Mouse (Mus musculus) kidney, postnatal 0 days (tissue): ENCODE measurements at regions not wholly inside any gene's neighbourhood (a gene's known extent, or its start where the extent isn't known, plus 50 kb on each side); places are given as distances from the start of the nearest gene placed in this dataset.

Source experiments
- ATAC-seq: fragments of 200-750 bp; cut with Nextera tagmentation; replicated peaks from 2 replicates; pipeline ENCODE4 v1.8.0; 2017; ENCODE audit warnings: low read depth, moderate number of reproducible peaks, moderate TSS enrichment, moderate library complexity; ENCODE audit not compliant: low FRiP score
- DNase-seq: peaks from one replicate; pipeline ENCODE4 v3.0.0-alpha.2; 2016; ENCODE audit warnings: low spot score
- H3K27ac ChIP-seq: fragments of 300-500 bp; sonication (generic); 2 replicates; pipeline ENCODE4 v1.5.1; 2014; ENCODE audit warnings: mild to moderate bottlenecking
- H3K27me3 ChIP-seq: fragments of 300-500 bp; sonication (generic); 2 replicates; pipeline ENCODE4 v1.6.1; 2014; ENCODE audit warnings: low read length, mixed read lengths; ENCODE audit not compliant: insufficient read depth
- H3K36me3 ChIP-seq: fragments of 300-500 bp; sonication (generic); 2 replicates; pipeline ENCODE4 v1.6.1; 2014; ENCODE audit warnings: low read length, mixed read lengths; ENCODE audit not compliant: insufficient read depth
- H3K4me1 ChIP-seq: fragments of 300-500 bp; sonication (generic); replicated peaks from 2 replicates; pipeline ENCODE4 v1.6.1; 2014; ENCODE audit warnings: antibody characterized with exemption, low read length, mixed read lengths; ENCODE audit not compliant: insufficient read depth
- H3K4me2 ChIP-seq: fragments of 300-500 bp; sonication (generic); 2 replicates; pipeline ENCODE4 v1.6.1; 2014; ENCODE audit warnings: mild to moderate bottlenecking, low read length, moderate library complexity, mixed read lengths
- H3K4me3 ChIP-seq: fragments of 300-500 bp; sonication (generic); replicated peaks from 2 replicates; pipeline ENCODE4 v1.5.1; 2014; ENCODE audit warnings: low read depth, low read length
- H3K9ac ChIP-seq: fragments of 300-500 bp; sonication (generic); 2 replicates; pipeline ENCODE4 v1.6.1; 2014; ENCODE audit warnings: low read depth, low read length
- H3K9me3 ChIP-seq: fragments of 300-500 bp; sonication (generic); replicated peaks from 2 replicates; pipeline ENCODE4 v1.6.1; 2016; ENCODE audit warnings: low read length, inconsistent platforms, mixed read lengths
- CTCF ChIP-seq: IDR thresholded peaks from 2 replicates; pipeline ENCODE4 v1.5.1; 2016; ENCODE audit warnings: antibody characterized with exemption, low read depth, mild to moderate bottlenecking, moderate library complexity
- WGBS: fragments of 180-500 bp; shearing (Covaris S2); extraction: QIAGEN DNeasy Blood & Tissue Kit; methylation state at CpG from one replicate; pipeline ENCODE4 v1.1.7; 2014; 5-methylcytosine and 5-hydroxymethylcytosine counted together

- Histone ChIP-seq H3K27ac (no peak overlapping the region), H3K4me3 (no peak overlapping the region), H3K9me3 (no peaks in the 10 kb centered on the region), H3K9ac (no peak overlapping the region), H3K4me1 (0 out of 2 replicates have a peak, but pooled peaks cover 7% of the 10 kb centered on the region), H3K36me3 (no peaks in the 10 kb centered on the region), H3K4me2 (no peak overlapping the region), H3K27me3 (no peaks in the 10 kb centered on the region)
- no peak for ATAC-seq
- no peak for DNase-seq
- 60% methylated on average over 7 of the region's 7 CpGs for WGBS
- TF ChIP-seq CTCF = no peak
Measured at GRCm38 (mm10) chr1:88996657-88997056, 73.6 kb upstream of the Sh3bp4 start.

GRCm38 (mm10) chr1:88997847-88998246 is 72.4 kb upstream of the Sh3bp4 start:
- ATAC-seq = no peak
- Histone ChIP-seq H3K36me3 (no peaks in the 10 kb centered on the region), H3K27ac (no peak overlapping the region), H3K27me3 (no peaks in the 10 kb centered on the region), H3K9ac (no peak overlapping the region), H3K4me3 (no peak overlapping the region), H3K4me1 (0 out of 2 replicates have a peak, but pooled peaks cover 7% of the 10 kb centered on the region), H3K9me3 (no peaks in the 10 kb centered on the region), H3K4me2 (no peak overlapping the region)
- 78% methylated on average over 12 of the region's 12 CpGs for WGBS
- no peak for TF ChIP-seq CTCF
- DNase-seq = no peak

GRCm38 (mm10) chr1:89002326-89002725 is 67.9 kb upstream of the Sh3bp4 start:
- DNase-seq = no peak
- Histone ChIP-seq H3K4me2 (no peak overlapping the region), H3K4me3 (no peak overlapping the region), H3K27me3 (no peaks in the 10 kb centered on the region), H3K9ac (no peak overlapping the region), H3K36me3 (no peaks in the 10 kb centered on the region), H3K9me3 (no peaks in the 10 kb centered on the region), H3K27ac (no peak overlapping the region), H3K4me1 (no peaks in the 10 kb centered on the region)
- WGBS = 67% methylated on average over 3 of the region's 3 CpGs
- TF ChIP-seq CTCF = no peak
- ATAC-seq = no peak

GRCm38 (mm10) chr1:89003752-89004151 is 66.5 kb upstream of the Sh3bp4 start:
- 78% methylated on average over 2 of the region's 2 CpGs for WGBS
- TF ChIP-seq CTCF = no peak
- Histone ChIP-seq H3K27me3 (no peaks in the 10 kb centered on the region), H3K4me3 (no peak overlapping the region), H3K9me3 (no peaks in the 10 kb centered on the region), H3K36me3 (no peaks in the 10 kb centered on the region), H3K9ac (no peak overlapping the region), H3K4me2 (no peak overlapping the region), H3K27ac (no peak overlapping the region), H3K4me1 (no peaks in the 10 kb centered on the region)
- ATAC-seq = no peak
- DNase-seq = no peak

GRCm38 (mm10) chr1:89007476-89007875 is 62.7 kb upstream of the Sh3bp4 start:
- no peaks in the 10 kb centered on the region for H3K36me3 ChIP-seq
- ATAC-seq (no peak), DNase-seq (no peak)
- H3K9ac ChIP-seq = no peak overlapping the region
- no peak overlapping the region for H3K4me2 ChIP-seq
- no peaks in the 10 kb centered on the region for H3K27me3 ChIP-seq
- no peak overlapping the region for H3K4me3 ChIP-seq
- WGBS = 93% methylated on average over 7 of the region's 7 CpGs
- no peaks in the 10 kb centered on the region for H3K9me3 ChIP-seq
- no peaks in the 10 kb centered on the region for H3K4me1 ChIP-seq
- no peak for TF ChIP-seq CTCF
- H3K27ac ChIP-seq = no peak overlapping the region

GRCm38 (mm10) chr1:89010170-89010569 is 60.0 kb upstream of the Sh3bp4 start:
- H3K4me1 ChIP-seq = 0 out of 2 replicates have a peak, but pooled peaks cover under 1% of the 10 kb centered on the region
- TF ChIP-seq CTCF = no peak
- 60% methylated on average over 2 of the region's 2 CpGs for WGBS
- H3K4me2 ChIP-seq = no peak overlapping the region
- no peaks in the 10 kb centered on the region for H3K9me3 ChIP-seq
- H3K4me3 ChIP-seq = no peak overlapping the region
- DNase-seq (no peak), ATAC-seq (no peak)
- no peaks in the 10 kb centered on the region for H3K36me3 ChIP-seq
- no peaks in the 10 kb centered on the region for H3K27me3 ChIP-seq
- H3K9ac ChIP-seq = no peak overlapping the region
- no peak overlapping the region for H3K27ac ChIP-seq

- H3K36me3 ChIP-seq = no peaks in the 10 kb centered on the region
- H3K4me3 ChIP-seq = no peak overlapping the region
- H3K4me1 ChIP-seq = peaks cover 8% of the 10 kb centered on the region; the same call in 1 of the 2 replicates
- no peak overlapping the region for H3K27ac ChIP-seq
- H3K27me3 ChIP-seq = no peaks in the 10 kb centered on the region
- DNase-seq = peak; percentile 37
- ATAC-seq = no peak
- no peak overlapping the region for H3K4me2 ChIP-seq
- WGBS = 44% methylated on average over 7 of the region's 7 CpGs
- TF ChIP-seq CTCF = no peak
- no peaks in the 10 kb centered on the region for H3K9me3 ChIP-seq
- H3K9ac ChIP-seq = no peak overlapping the region
Measured at GRCm38 (mm10) chr1:89011454-89011853, 58.8 kb upstream of the Sh3bp4 start.
